Mouse (Mus musculus): ENCODE measurements around the gene Mtch1. TPM values are rescaled to one million over a fixed set of nuclear protein-coding genes. Genes with fewer than 3 reads are reported as not detected.

Mtch1 gene
- polyA plus RNA-seq, 1 experiment from 2014 or later, result 49.0 TPM

- Histone ChIP-seq H3K4me2 (ENCODE audit: low read depth, low read length) (peak overlapping the region; percentile 56), H3K9me3 (ENCODE audit: low read length) (no peaks in the 10 kb centered on the region), H3K27ac (ENCODE audit: low read depth) (peak overlapping the region; percentile 48; the same call in 1 of the 2 replicates), H3K36me3 (replicated peaks; ENCODE audit: insufficient read depth, low read length) (peaks cover 14% of the 10 kb centered on the region; the same call in 1 of the 2 replicates), H3K4me1 (ENCODE audit: insufficient read depth) (peaks cover 27% of the 10 kb centered on the region), H3K27me3 (ENCODE audit: insufficient read depth, low read length) (no peaks in the 10 kb centered on the region), H3K9ac (replicated peaks) (no peak overlapping the region), H3K4me3 (ENCODE audit: low read depth, low read length) (no peak overlapping the region)
- ATAC-seq (no peak), DNase-seq (no peak)
- 43% methylated on average over 7 of the region's 7 CpGs for WGBS (ENCODE audit: insufficient replicate concordance)
- TF ChIP-seq CTCF (IDR thresholded peaks at IDR 0.05; ENCODE audit: low read depth), result no peak
- no peak for TF ChIP-seq EP300 (IDR thresholded peaks at IDR 0.05; ENCODE audit: low read depth)
These were observed 41.9 kb downstream of the Mtch1 start for GRCm38 (mm10) chr17:29305871-29306270.

DNA sequence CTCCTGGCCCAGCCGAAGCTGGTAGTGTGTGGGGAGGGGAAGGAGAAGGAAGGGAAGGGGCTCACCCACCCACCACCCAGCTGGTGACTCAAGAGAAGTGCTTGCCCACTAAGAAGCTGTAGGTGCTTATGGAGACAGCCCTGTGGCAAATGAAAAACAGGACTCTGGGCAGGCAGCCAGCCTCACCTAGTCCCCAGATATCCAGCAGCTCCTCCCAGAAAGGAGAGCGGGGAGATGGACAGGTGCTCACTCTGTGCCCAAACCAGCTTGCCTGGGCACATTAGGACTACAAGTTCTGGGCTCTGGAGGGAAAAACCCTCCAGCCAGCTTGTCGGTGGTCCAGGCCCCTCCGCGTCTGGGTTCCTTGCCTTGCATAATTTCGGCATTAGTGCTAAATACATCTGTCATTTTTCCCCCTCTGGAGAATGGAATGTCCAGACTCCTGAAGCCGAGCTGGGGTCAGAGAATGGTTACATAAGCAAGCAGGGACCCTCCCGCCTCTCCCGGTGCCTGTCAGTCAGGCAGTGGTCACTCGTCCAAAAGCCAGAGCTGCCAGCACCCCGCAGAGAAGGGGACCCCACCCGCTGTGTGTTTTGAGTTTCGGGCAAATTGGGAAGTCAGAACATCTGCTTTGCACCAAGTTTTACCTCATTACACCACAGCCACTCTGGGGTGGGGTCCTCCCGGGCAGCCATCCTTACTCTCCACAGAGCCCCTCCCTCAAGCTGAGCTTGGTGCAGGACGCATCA, 42.5 kb downstream of the Mtch1 start:
- ATAC-seq (no peak), DNase-seq (no peak)
- 23% methylated on average over 15 of the region's 15 CpGs for WGBS (ENCODE audit: insufficient replicate concordance)

DNA sequence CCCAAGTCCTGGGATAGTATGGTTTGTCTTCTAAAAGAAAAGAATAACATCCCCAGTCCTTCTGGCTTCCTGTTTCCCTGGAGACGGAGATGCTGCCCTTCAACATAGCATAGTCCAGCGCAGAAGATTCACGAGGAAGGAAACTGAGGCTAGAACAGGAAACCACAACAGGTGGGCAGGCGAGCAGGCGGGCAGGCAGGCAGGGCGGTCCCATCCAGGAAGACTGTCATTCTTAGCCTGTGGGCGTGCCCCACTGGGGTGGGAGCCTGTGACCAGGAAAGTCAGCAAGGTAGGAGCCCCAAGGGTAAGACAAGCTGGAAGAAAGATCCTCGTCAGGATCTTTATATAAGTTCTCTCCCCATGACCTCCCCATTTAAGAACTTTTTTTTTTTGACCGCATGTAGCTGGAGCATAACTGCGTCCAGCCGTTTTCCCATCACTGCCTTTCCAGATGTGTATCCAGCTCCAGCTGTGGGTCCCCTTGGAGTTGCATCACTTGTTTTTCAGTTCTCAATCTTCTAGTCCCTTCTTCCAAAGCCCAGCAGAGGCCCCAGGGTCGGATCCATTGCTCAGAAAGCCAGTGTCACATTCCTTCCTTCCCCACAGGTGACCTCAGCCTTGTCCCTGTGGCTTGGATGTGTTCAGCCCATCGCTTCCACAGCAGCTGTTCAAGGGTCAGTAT, 43.2 kb downstream of the Mtch1 start:
- Histone ChIP-seq H3K4me3 (ENCODE audit: low read depth, low read length) (peak overlapping the region; percentile 13), H3K4me1 (ENCODE audit: insufficient read depth) (peaks cover 27% of the 10 kb centered on the region), H3K36me3 (replicated peaks; ENCODE audit: insufficient read depth, low read length) (peaks cover 26% of the 10 kb centered on the region), H3K27ac (ENCODE audit: low read depth) (peak overlapping the region; percentile 64), H3K9ac (replicated peaks) (peak overlapping the region; percentile 21), H3K27me3 (ENCODE audit: insufficient read depth, low read length) (no peaks in the 10 kb centered on the region), H3K4me2 (ENCODE audit: low read depth, low read length) (peak overlapping the region; percentile 56), H3K9me3 (ENCODE audit: low read length) (no peaks in the 10 kb centered on the region)
- ATAC-seq (no peak), DNase-seq (no peak)
- TF ChIP-seq CTCF (IDR thresholded peaks at IDR 0.05; ENCODE audit: low read depth), result no peak
- TF ChIP-seq EP300 (IDR thresholded peaks at IDR 0.05; ENCODE audit: low read depth), result no peak
- whole genome bisulfite sequencing (ENCODE audit: insufficient replicate concordance), result 28% methylated on average over 13 of the region's 13 CpGs

More for the DNA sequence above, 42.5 kb downstream of the Mtch1 start:
- Histone ChIP-seq H3K4me3 (ENCODE audit: low read depth, low read length) (peak overlapping the region; percentile 13), H3K27ac (ENCODE audit: low read depth) (peak overlapping the region; percentile 48), H3K9me3 (ENCODE audit: low read length) (no peaks in the 10 kb centered on the region), H3K9ac (replicated peaks) (peak overlapping the region; percentile 21), H3K4me2 (ENCODE audit: low read depth, low read length) (peak overlapping the region; percentile 56), H3K27me3 (ENCODE audit: insufficient read depth, low read length) (no peaks in the 10 kb centered on the region), H3K4me1 (ENCODE audit: insufficient read depth) (peaks cover 27% of the 10 kb centered on the region), H3K36me3 (replicated peaks; ENCODE audit: insufficient read depth, low read length) (peaks cover 19% of the 10 kb centered on the region)
- TF ChIP-seq CTCF (IDR thresholded peaks at IDR 0.05; ENCODE audit: low read depth) (no peak), EP300 (IDR thresholded peaks at IDR 0.05; ENCODE audit: low read depth) (no peak)

GRCm38 (mm10) chr17:29303856-29304255, 43.9 kb downstream of the Mtch1 start:
- H3K36me3 ChIP-seq (replicated peaks; ENCODE audit: insufficient read depth, low read length), result peaks cover 30% of the 10 kb centered on the region
- no peak overlapping the region for H3K9ac ChIP-seq (replicated peaks)
- peak overlapping the region; percentile 64 for H3K27ac ChIP-seq (ENCODE audit: low read depth)
- WGBS (ENCODE audit: insufficient replicate concordance), result 46% methylated on average over 3 of the region's 3 CpGs
- DNase-seq, result no peak
- no peaks in the 10 kb centered on the region for H3K9me3 ChIP-seq (ENCODE audit: low read length)
- peak overlapping the region; percentile 56; the same call in 1 of the 2 replicates for H3K4me2 ChIP-seq (ENCODE audit: low read depth, low read length)
- peaks cover 27% of the 10 kb centered on the region for H3K4me1 ChIP-seq (ENCODE audit: insufficient read depth)
- H3K27me3 ChIP-seq (ENCODE audit: insufficient read depth, low read length), result no peaks in the 10 kb centered on the region
- no peak overlapping the region for H3K4me3 ChIP-seq (ENCODE audit: low read depth, low read length)
- TF ChIP-seq CTCF (IDR thresholded peaks at IDR 0.05; ENCODE audit: low read depth) (no peak), EP300 (IDR thresholded peaks at IDR 0.05; ENCODE audit: low read depth) (no peak)
- peak; percentile 41 for ATAC-seq

DNA sequence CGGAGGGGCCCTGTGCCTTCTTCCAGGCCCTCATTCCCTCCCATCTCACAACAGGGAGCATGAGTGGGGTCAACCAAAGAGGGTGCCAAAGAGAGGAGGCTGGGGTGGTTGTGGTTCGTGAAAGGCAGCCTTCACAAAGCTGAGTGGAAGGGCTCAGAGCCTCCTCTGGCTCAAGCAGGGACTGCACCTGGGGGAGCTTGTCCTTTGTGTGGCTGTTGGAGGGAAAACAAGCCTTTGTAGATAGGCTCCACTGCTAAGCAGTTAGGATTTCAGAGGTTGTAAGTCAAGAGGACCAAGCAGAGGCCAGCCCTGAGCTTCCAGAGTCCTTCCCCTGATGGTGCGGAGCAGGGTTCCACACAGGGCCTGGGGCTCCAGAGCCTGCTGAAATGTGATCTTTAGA, 44.6 kb downstream of the Mtch1 start:
- H3K36me3 ChIP-seq (replicated peaks; ENCODE audit: insufficient read depth, low read length), result peaks cover 34% of the 10 kb centered on the region
- no peaks in the 10 kb centered on the region for H3K9me3 ChIP-seq (ENCODE audit: low read length)
- no peak overlapping the region for H3K9ac ChIP-seq (replicated peaks)
- H3K27me3 ChIP-seq (ENCODE audit: insufficient read depth, low read length), result no peaks in the 10 kb centered on the region
- TF ChIP-seq EP300 (IDR thresholded peaks at IDR 0.05; ENCODE audit: low read depth), result no peak
- peak; percentile 52 for TF ChIP-seq CTCF (IDR thresholded peaks at IDR 0.05; ENCODE audit: low read depth)
- H3K4me3 ChIP-seq (ENCODE audit: low read depth, low read length), result no peak overlapping the region
- no peak overlapping the region for H3K4me2 ChIP-seq (ENCODE audit: low read depth, low read length)
- ATAC-seq, result no peak
- H3K27ac ChIP-seq (ENCODE audit: low read depth), result peak overlapping the region; percentile 64; the same call in 1 of the 2 replicates
- peaks cover 27% of the 10 kb centered on the region for H3K4me1 ChIP-seq (ENCODE audit: insufficient read depth)
- no peak for DNase-seq
- 57% methylated on average over 3 of the region's 3 CpGs for WGBS (ENCODE audit: insufficient replicate concordance)

DNA sequence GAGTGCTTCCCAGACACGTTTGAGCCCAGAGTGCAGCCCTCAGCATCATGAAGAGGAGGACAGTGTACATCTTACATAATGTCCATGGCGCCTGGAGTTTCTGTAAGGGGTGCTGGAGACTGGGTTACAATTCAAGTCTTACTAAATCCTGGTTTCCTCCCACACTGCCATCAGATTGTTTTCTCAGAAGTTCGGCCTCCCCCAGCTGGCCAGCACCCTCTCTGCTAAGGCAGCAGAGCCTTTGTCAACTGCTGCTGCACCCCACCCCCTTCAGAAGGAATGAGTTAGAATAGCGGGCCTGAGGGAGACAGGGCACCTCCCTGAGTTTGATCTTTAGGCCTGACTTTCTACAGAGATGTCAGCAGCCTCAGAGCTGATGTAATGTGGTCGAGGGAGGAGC, 45.6 kb downstream of the Mtch1 start:
- WGBS (ENCODE audit: insufficient replicate concordance), result 63% methylated on average over 5 of the region's 5 CpGs
- H3K9me3 ChIP-seq (ENCODE audit: low read length), result no peaks in the 10 kb centered on the region
- no peak overlapping the region for H3K9ac ChIP-seq (replicated peaks)
- peaks cover 43% of the 10 kb centered on the region for H3K36me3 ChIP-seq (replicated peaks; ENCODE audit: insufficient read depth, low read length)
- no peak overlapping the region for H3K4me2 ChIP-seq (ENCODE audit: low read depth, low read length)
- ATAC-seq (no peak), DNase-seq (no peak)
- no peak for TF ChIP-seq EP300 (IDR thresholded peaks at IDR 0.05; ENCODE audit: low read depth)
- TF ChIP-seq CTCF (IDR thresholded peaks at IDR 0.05; ENCODE audit: low read depth), result no peak
- H3K4me1 ChIP-seq (ENCODE audit: insufficient read depth), result peaks cover 27% of the 10 kb centered on the region
- no peak overlapping the region for H3K4me3 ChIP-seq (ENCODE audit: low read depth, low read length)
- H3K27me3 ChIP-seq (ENCODE audit: insufficient read depth, low read length), result no peaks in the 10 kb centered on the region
- no peak overlapping the region for H3K27ac ChIP-seq (ENCODE audit: low read depth)
